Mouse (Mus musculus) olfactory bulb, adult 2 months (tissue): Measurements from ENCODE around the gene Malrd1.

Experiments
- CTCF ChIP-seq: fragments of 200-500 bp; IDR thresholded peaks from 2 replicates; pipeline ENCODE4 v1.5.1; 2012; ENCODE audit warnings: low read depth, mild to moderate bottlenecking, low read length, moderate library complexity; ENCODE audit not compliant: insufficient read depth
- POLR2A ChIP-seq: fragments of 200-500 bp; IDR thresholded peaks from 2 replicates; pipeline ENCODE4 v1.6.1; 2012; ENCODE audit warnings: mild to moderate bottlenecking, low read depth, low read length, moderate library complexity; ENCODE audit not compliant: insufficient read depth

DNA sequence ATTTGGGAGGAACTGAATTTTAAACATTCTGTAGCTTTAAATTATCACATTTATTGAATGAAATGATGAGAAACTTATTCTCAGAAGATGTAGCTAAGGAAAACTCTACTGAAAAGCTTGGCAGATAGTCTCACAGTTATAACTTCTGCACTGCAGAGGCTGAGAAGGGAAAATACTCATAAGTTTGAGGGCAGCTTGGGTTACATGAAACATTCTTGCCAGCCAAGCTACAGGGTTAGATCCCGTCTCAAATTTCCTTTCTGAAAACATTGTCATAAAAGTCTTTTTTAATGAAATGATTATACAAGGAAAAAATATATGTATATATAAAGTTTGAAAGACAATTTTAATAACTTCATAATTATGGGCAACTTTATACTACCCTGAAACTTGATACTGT, 714.6 kb downstream of the Malrd1 start:
- TF ChIP-seq POLR2A (no peak), CTCF (no peak)
